Mouse (Mus musculus) myocyte (in vitro differentiated cells): ENCODE measurements around the gene Gm20388.

Experiments
- MYOD1 ChIP-seq, 3 experiments: IDR thresholded peaks; one replicate each; pipeline ENCODE4 v1.6.1; 2011; ENCODE audit warnings: control low read depth in 2 of 3, low read depth in 2 of 3, mild to moderate bottlenecking in 2 of 3, moderate library complexity in 1 of 3; ENCODE audit not compliant: insufficient read length in 2 of 3, control insufficient read depth in 1 of 3
- MYOG ChIP-seq, 3 experiments: IDR thresholded peaks; one replicate each; pipeline ENCODE4 v1.6.1; 2011; ENCODE audit warnings: control low read depth in 2 of 3, low read depth in 2 of 3, mild to moderate bottlenecking in 2 of 3; ENCODE audit not compliant: insufficient read length in 2 of 3, control insufficient read depth in 1 of 3, insufficient read depth in 1 of 3
- POLR2A ChIP-seq: IDR thresholded peaks from one replicate; pipeline ENCODE4 v1.6.1; 2011; ENCODE audit warnings: low read depth, mild to moderate bottlenecking, control low read depth, moderate library complexity; ENCODE audit not compliant: insufficient read length
- POLR2AphosphoS2 ChIP-seq: IDR thresholded peaks from one replicate; pipeline ENCODE4 v1.6.1; 2011; ENCODE audit warnings: low read depth, control low read depth; ENCODE audit not compliant: insufficient read length
- REST ChIP-seq: IDR thresholded peaks from one replicate; pipeline ENCODE4 v1.6.1; 2011; ENCODE audit warnings: mild to moderate bottlenecking, control low read depth, moderate library complexity; ENCODE audit not compliant: insufficient read depth, insufficient read length
- TCF12 ChIP-seq: IDR thresholded peaks from one replicate; pipeline ENCODE4 v1.6.1; 2011; ENCODE audit warnings: mild to moderate bottlenecking, control low read depth; ENCODE audit not compliant: poor library complexity, insufficient read depth, severe bottlenecking
- TCF3 ChIP-seq: IDR thresholded peaks from one replicate; pipeline ENCODE4 v1.6.1; 2011; ENCODE audit warnings: low read depth, control low read depth; ENCODE audit not compliant: insufficient read length
- USF1 ChIP-seq: IDR thresholded peaks from one replicate; pipeline ENCODE4 v1.6.1; 2011; ENCODE audit warnings: low read depth, mild to moderate bottlenecking, control low read depth, moderate library complexity

- TF ChIP-seq POLR2AphosphoS2 (no peak), POLR2A (no peak), MYOD1 (IDR thresholded peaks at IDR 0.05; ENCODE audit: control insufficient read depth in 1 of 3, insufficient read length in 2 of 3, low read depth in 2 of 3) (no peak), TCF3 (no peak), USF1 (no peak), MYOG (IDR thresholded peaks at IDR 0.05; ENCODE audit: control insufficient read depth in 1 of 3, insufficient read depth in 1 of 3, insufficient read length in 2 of 3, low read depth in 2 of 3) (no peak), TCF12 (no peak), REST (no peak)
Measured at GRCm38 (mm10) chr8:123804586-123804985, 3893.9 kb downstream of the Gm20388 start.
